Mouse (Mus musculus) small intestine, adult 2 months (tissue): ENCODE measurements at regions not wholly inside any gene's neighbourhood (a gene's known extent, or its start where the extent isn't known, plus 50 kb on each side); places are given as distances from the start of the nearest gene placed in this dataset.

Experiments used
- CTCF ChIP-seq: fragments of 200-500 bp; IDR thresholded peaks from 2 replicates; pipeline ENCODE4 v1.5.1; 2012; ENCODE audit warnings: low read depth, mild to moderate bottlenecking, control low read depth, inconsistent platforms, low read length, moderate library complexity, mixed read lengths; ENCODE audit not compliant: insufficient replicate concordance, insufficient read length; ENCODE audit errors: extremely low read depth
- POLR2A ChIP-seq: fragments of 200-500 bp; IDR thresholded peaks from 2 replicates; pipeline ENCODE4 v1.6.1; 2012; ENCODE audit warnings: low read depth, mild to moderate bottlenecking, control low read depth, inconsistent platforms, low read length, moderate library complexity

DNA sequence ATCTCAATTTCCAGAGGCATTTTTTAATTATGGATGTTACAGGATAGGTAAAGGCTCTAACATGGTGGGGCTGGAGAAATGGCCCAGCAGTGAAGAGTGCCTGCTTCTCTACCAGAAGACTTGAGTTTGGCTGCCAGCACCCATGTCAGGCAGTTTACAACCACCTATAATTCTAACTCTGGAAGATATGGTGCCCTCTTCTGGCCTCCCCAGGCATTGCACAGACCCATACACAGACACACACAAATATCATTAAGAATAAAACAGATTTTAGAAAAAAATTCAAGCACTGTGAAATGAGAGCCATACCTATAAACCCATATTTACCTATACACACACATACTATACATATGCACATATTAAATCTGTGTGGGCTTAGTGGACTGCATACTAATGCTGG, 113.9 kb upstream of the Creb1 start:
- TF ChIP-seq POLR2A: no peak
- TF ChIP-seq CTCF: peak; percentile 25; the same call in 1 of the 2 replicates
